Mouse (Mus musculus) neural tube, embryonic 13.5 days (tissue): ENCODE data around the gene Defb38. TPM values are rescaled to one million over a fixed set of nuclear protein-coding genes. Genes with fewer than 3 reads are reported as not detected.

Experiments used
- ATAC-seq: fragments of 200-750 bp; cut with Nextera tagmentation; 2 replicates; pipeline ENCODE4 v1.8.0; 2017; ENCODE audit warnings: low read depth, mild to moderate bottlenecking, moderate TSS enrichment, moderate library complexity
- H3K27ac ChIP-seq: fragments of 300-500 bp; sonication (generic); replicated peaks from 2 replicates; pipeline ENCODE4 v1.5.1; 2015; ENCODE audit warnings: moderate library complexity, mild to moderate bottlenecking, inconsistent platforms
- H3K27me3 ChIP-seq: fragments of 300-500 bp; sonication (generic); 2 replicates; pipeline ENCODE4 v1.6.1; 2015; ENCODE audit warnings: mild to moderate bottlenecking, inconsistent platforms
- H3K36me3 ChIP-seq: fragments of 300-500 bp; sonication (generic); 2 replicates; pipeline ENCODE4 v1.6.1; 2015; ENCODE audit warnings: mild to moderate bottlenecking, inconsistent platforms
- H3K4me1 ChIP-seq: fragments of 300-500 bp; sonication (generic); replicated peaks from 2 replicates; pipeline ENCODE4 v1.6.1; 2015; ENCODE audit warnings: inconsistent platforms
- H3K4me2 ChIP-seq: fragments of 300-500 bp; sonication (generic); 2 replicates; pipeline ENCODE4 v1.6.1; 2015; ENCODE audit warnings: inconsistent platforms, mild to moderate bottlenecking, moderate library complexity
- H3K4me3 ChIP-seq: fragments of 300-500 bp; sonication (generic); 2 replicates; pipeline ENCODE4 v1.5.1; 2015; ENCODE audit warnings: mild to moderate bottlenecking, inconsistent platforms
- H3K9ac ChIP-seq: fragments of 300-500 bp; sonication (generic); 2 replicates; pipeline ENCODE4 v1.6.1; 2015; ENCODE audit warnings: moderate library complexity, mild to moderate bottlenecking, inconsistent platforms
- H3K9me3 ChIP-seq: fragments of 300-500 bp; sonication (generic); 2 replicates; pipeline ENCODE4 v1.6.1; 2016; ENCODE audit warnings: inconsistent platforms
- WGBS: fragments of 180-500 bp; shearing (Covaris S2); methylation state at CpG from one replicate; pipeline ENCODE4 v1.1.7; 2015; 5-methylcytosine and 5-hydroxymethylcytosine counted together
- polyA plus RNA-seq: library from polyadenylated mRNA; unstranded; fragments of >200 nt; fragmentation: Nextera tagmentation; extraction: Ambion mirVana; gene quantifications from 2 replicates; pipeline ENCODE4 v1.2.1, GENCODE M21; 2015

The Defb38 gene
- polyA plus RNA-seq, result not detected in 2 replicates

GRCm38 (mm10) chr8:19026466-19026865, at the start of gene Defb38:
Gene Defb38 (minus strand): TSS chr8:19026566.
- Histone ChIP-seq H3K27me3 (no peaks in the 10 kb centered on the region), H3K9me3 (no peaks in the 10 kb centered on the region), H3K27ac (no peak within 1 kb of the TSS), H3K4me3 (no peak within 1 kb of the TSS), H3K4me1 (no peaks in the 10 kb centered on the region), H3K4me2 (no peak within 1 kb of the TSS), H3K36me3 (no peaks in the 10 kb centered on the region), H3K9ac (no peak within 1 kb of the TSS)
- no peak for ATAC-seq
- WGBS, result 88% methylated on average over 1 of the region's 1 CpGs

GRCm38 (mm10) chr8:19066013-19066412, 39.6 kb upstream of the Defb38 start:
- WGBS, result 79% methylated on average over 2 of the region's 2 CpGs
- no peak overlapping the region for H3K4me3 ChIP-seq
- H3K27me3 ChIP-seq, result no peaks in the 10 kb centered on the region
- no peak overlapping the region for H3K9ac ChIP-seq
- no peak for ATAC-seq
- no peaks in the 10 kb centered on the region for H3K36me3 ChIP-seq
- no peak overlapping the region for H3K4me2 ChIP-seq
- H3K27ac ChIP-seq, result no peak overlapping the region
- no peaks in the 10 kb centered on the region for H3K4me1 ChIP-seq
- H3K9me3 ChIP-seq, result peaks cover 12% of the 10 kb centered on the region; the same call in 1 of the 2 replicates

GRCm38 (mm10) chr8:19064710-19065109, 38.3 kb upstream of the Defb38 start, which contains the start of gene Defb39:
Gene Defb39 (minus strand): TSS chr8:19064810.
- Histone ChIP-seq H3K4me3 (no peak within 1 kb of the TSS), H3K9ac (no peak within 1 kb of the TSS), H3K27ac (no peak within 1 kb of the TSS), H3K9me3 (peaks cover 8% of the 10 kb centered on the region; the same call in 1 of the 2 replicates), H3K27me3 (no peaks in the 10 kb centered on the region), H3K4me2 (no peak within 1 kb of the TSS), H3K4me1 (no peaks in the 10 kb centered on the region), H3K36me3 (no peaks in the 10 kb centered on the region)
- 96% methylated on average over 1 of the region's 1 CpGs for WGBS
- ATAC-seq, result no peak

- peaks cover 8% of the 10 kb centered on the region; the same call in 1 of the 2 replicates for H3K9me3 ChIP-seq
- no peak overlapping the region for H3K27ac ChIP-seq
- H3K4me3 ChIP-seq, result no peak overlapping the region
- no peaks in the 10 kb centered on the region for H3K27me3 ChIP-seq
- no peak overlapping the region for H3K4me2 ChIP-seq
- no peak for ATAC-seq
- H3K36me3 ChIP-seq, result no peaks in the 10 kb centered on the region
- no peak overlapping the region for H3K9ac ChIP-seq
- no peaks in the 10 kb centered on the region for H3K4me1 ChIP-seq
Observed at GRCm38 (mm10) chr8:19062891-19063290, 36.5 kb upstream of the Defb38 start.

- ATAC-seq, result no peak
- Histone ChIP-seq H3K36me3 (no peaks in the 10 kb centered on the region), H3K4me1 (no peaks in the 10 kb centered on the region), H3K4me2 (no peak overlapping the region), H3K9me3 (0 out of 2 replicates have a peak, but pooled peaks cover 4% of the 10 kb centered on the region), H3K27me3 (no peaks in the 10 kb centered on the region), H3K4me3 (no peak overlapping the region), H3K27ac (no peak overlapping the region), H3K9ac (no peak overlapping the region)
- 93% methylated on average over 14 of the region's 14 CpGs for WGBS
Observed at GRCm38 (mm10) chr8:19045242-19045641, 18.9 kb upstream of the Defb38 start.

Other genes starting within 250 kb of the Defb38 start
- gene Defb40, start 48.3 kb downstream of the Defb38 start, polyA plus RNA-seq, result not detected in 2 replicates
- not detected in 2 replicates for gene Defb37, start 35.5 kb downstream of the Defb38 start, polyA plus RNA-seq
- not detected in 2 replicates for gene Defb39, start 38.2 kb upstream of the Defb38 start, polyA plus RNA-seq
- gene Defb12, start 88.3 kb upstream of the Defb38 start, polyA plus RNA-seq, result not detected in 2 replicates
- gene Defb34, start 97.2 kb upstream of the Defb38 start, polyA plus RNA-seq, result not detected in 2 replicates
- not detected in 2 replicates for gene Gm45826, start 114.2 kb upstream of the Defb38 start, polyA plus RNA-seq
- not detected in 2 replicates for gene Defb14, start 167.8 kb upstream of the Defb38 start, polyA plus RNA-seq
- gene Defb4, start 172.1 kb upstream of the Defb38 start, polyA plus RNA-seq, result not detected in 2 replicates
- gene Defb6, start 198.9 kb upstream of the Defb38 start, polyA plus RNA-seq, result not detected in 2 replicates
- gene Defb46, start 213.3 kb upstream of the Defb38 start, polyA plus RNA-seq, result not detected in 2 replicates
- gene Defb5, start 221.0 kb upstream of the Defb38 start, polyA plus RNA-seq, result not detected in 2 replicates